Mouse (Mus musculus) limb, embryonic 11.5 days (tissue): ENCODE results near the gene Obsl1. TPM values are rescaled to one million over a fixed set of nuclear protein-coding genes. Genes with fewer than 3 reads are reported as not detected.

Experiments
- ATAC-seq: fragments of 200-750 bp; cut with Nextera tagmentation; 2 replicates; pipeline ENCODE4 v1.8.0; 2017; ENCODE audit warnings: low read depth; ENCODE audit not compliant: insufficient number of reproducible peaks, low FRiP score, low TSS enrichment
- DNase-seq: peaks from one replicate; pipeline ENCODE4 v3.0.0-alpha.2; 2015; ENCODE audit warnings: low spot score
- H3K27ac ChIP-seq: fragments of 300-500 bp; sonication (generic); replicated peaks from 2 replicates; pipeline ENCODE4 v1.5.1; 2014; ENCODE audit warnings: low read depth, mild to moderate bottlenecking, low read length
- H3K27me3 ChIP-seq: fragments of 300-500 bp; sonication (generic); 2 replicates; pipeline ENCODE4 v1.6.1; 2014; ENCODE audit warnings: mild to moderate bottlenecking, low read length, mixed read lengths; ENCODE audit not compliant: control insufficient read depth, insufficient read depth
- H3K36me3 ChIP-seq: fragments of 300-500 bp; sonication (generic); 2 replicates; pipeline ENCODE4 v1.6.1; 2014; ENCODE audit warnings: mild to moderate bottlenecking, low read length, moderate library complexity, mixed read lengths; ENCODE audit not compliant: control insufficient read depth, insufficient read depth
- H3K4me1 ChIP-seq: fragments of 300-500 bp; sonication (generic); 2 replicates; pipeline ENCODE4 v1.6.1; 2014; ENCODE audit warnings: low read length, mixed read lengths; ENCODE audit not compliant: control insufficient read depth, insufficient read depth
- H3K4me2 ChIP-seq: fragments of 300-500 bp; sonication (generic); 2 replicates; pipeline ENCODE4 v1.6.1; 2014; ENCODE audit warnings: low read depth, mild to moderate bottlenecking, moderate library complexity; ENCODE audit not compliant: severe bottlenecking
- H3K4me3 ChIP-seq: fragments of 300-500 bp; sonication (generic); 2 replicates; pipeline ENCODE4 v1.5.1; 2014; ENCODE audit warnings: low read depth, low read length
- H3K9ac ChIP-seq: fragments of 300-500 bp; sonication (generic); 2 replicates; pipeline ENCODE4 v1.6.1; 2014; ENCODE audit warnings: mild to moderate bottlenecking, low read length
- H3K9me3 ChIP-seq: fragments of 300-500 bp; sonication (generic); 2 replicates; pipeline ENCODE4 v1.6.1; 2016; ENCODE audit warnings: low read length; ENCODE audit not compliant: control insufficient read depth
- WGBS: fragments of 180-500 bp; shearing (Covaris S2); extraction: QIAGEN DNeasy Blood & Tissue Kit; methylation state at CpG from one replicate; pipeline ENCODE4 v1.1.7; 2014; 5-methylcytosine and 5-hydroxymethylcytosine counted together
- polyA plus RNA-seq: library from polyadenylated mRNA; unstranded; fragments of >200 nt; fragmentation: Nextera tagmentation; extraction: Ambion mirVana; gene quantifications from 2 replicates; pipeline ENCODE4 v1.2.1, GENCODE M21; 2014

Gene Obsl1
- polyA plus RNA-seq, 1 experiment from 2014 or later, result 67.4 TPM

GRCm38 (mm10) chr1:75450314-75451005 lies 55.8 kb downstream of the Obsl1 start, which contains the start of gene Asic4:
TSS of gene Asic4 (plus strand) at chr1:75450436.
- H3K4me1 ChIP-seq, result peaks cover 71% of the 10 kb centered on the region

GRCm38 (mm10) chr1:75449377-75450135 lies 56.7 kb downstream of the Obsl1 start:
- H3K4me3 ChIP-seq, result no peak overlapping the region; the same call in 1 of the 2 replicates
- peak overlapping the region; percentile 59 for H3K4me2 ChIP-seq
- DNase-seq, result no peak
- under 1% methylated on average over 8 of the region's 8 CpGs for WGBS
- peaks cover 54% of the 10 kb centered on the region for H3K27me3 ChIP-seq
- no peaks in the 10 kb centered on the region for H3K36me3 ChIP-seq
- peaks cover 78% of the 10 kb centered on the region for H3K4me1 ChIP-seq
- ATAC-seq, result no peak
- H3K27ac ChIP-seq, result no peak overlapping the region
- H3K9me3 ChIP-seq, result no peaks in the 10 kb centered on the region
- no peak overlapping the region for H3K9ac ChIP-seq

More at GRCm38 (mm10) chr1:75450314-75451005, 55.8 kb downstream of the Obsl1 start, which contains the start of gene Asic4:
- ATAC-seq, result no peak
- Histone ChIP-seq H3K9ac (peak within 1 kb of the TSS; percentile 40), H3K36me3 (no peaks in the 10 kb centered on the region), H3K27ac (no peak within 1 kb of the TSS), H3K27me3 (peaks cover 48% of the 10 kb centered on the region), H3K4me3 (peak within 1 kb of the TSS; percentile 23), H3K9me3 (no peaks in the 10 kb centered on the region), H3K4me2 (peak within 1 kb of the TSS; percentile 59)
- WGBS, result under 1% methylated on average over 35 of the region's 35 CpGs
- peak; percentile 47 for DNase-seq

GRCm38 (mm10) chr1:75448937-75449336 lies 57.3 kb downstream of the Obsl1 start:
- 0% methylated on average over 14 of the region's 14 CpGs for WGBS
- ATAC-seq (no peak), DNase-seq (no peak)
- H3K4me3 ChIP-seq, result no peak overlapping the region
- peaks cover 77% of the 10 kb centered on the region for H3K4me1 ChIP-seq
- H3K27ac ChIP-seq, result no peak overlapping the region
- H3K9me3 ChIP-seq, result no peaks in the 10 kb centered on the region
- peak overlapping the region; percentile 13; the same call in 1 of the 2 replicates for H3K4me2 ChIP-seq
- H3K36me3 ChIP-seq, result no peaks in the 10 kb centered on the region
- no peak overlapping the region for H3K9ac ChIP-seq
- H3K27me3 ChIP-seq, result peaks cover 55% of the 10 kb centered on the region

GRCm38 (mm10) chr1:75448052-75448431 lies 58.2 kb downstream of the Obsl1 start:
- Histone ChIP-seq H3K9ac (no peak overlapping the region), H3K4me3 (no peak overlapping the region), H3K36me3 (0 out of 2 replicates have a peak, but pooled peaks cover 2% of the 10 kb centered on the region), H3K4me2 (peak overlapping the region; percentile 20), H3K4me1 (peaks cover 79% of the 10 kb centered on the region), H3K9me3 (no peaks in the 10 kb centered on the region), H3K27ac (no peak overlapping the region), H3K27me3 (peaks cover 55% of the 10 kb centered on the region)
- peak; percentile 47 for DNase-seq
- no peak for ATAC-seq
- under 1% methylated on average over 7 of the region's 7 CpGs for WGBS

- Histone ChIP-seq H3K4me2 (peak overlapping the region; percentile 20), H3K9me3 (no peaks in the 10 kb centered on the region), H3K27me3 (peaks cover 54% of the 10 kb centered on the region), H3K9ac (no peak overlapping the region), H3K27ac (no peak overlapping the region), H3K4me1 (peaks cover 75% of the 10 kb centered on the region), H3K36me3 (0 out of 2 replicates have a peak, but pooled peaks cover 2% of the 10 kb centered on the region), H3K4me3 (no peak overlapping the region)
- ATAC-seq (no peak; the same call in 1 of the 2 replicates), DNase-seq (peak; percentile 40)
- 0% methylated on average over 10 of the region's 10 CpGs for WGBS
These were observed 58.8 kb downstream of the Obsl1 start for GRCm38 (mm10) chr1:75447265-75448051.

DNA sequence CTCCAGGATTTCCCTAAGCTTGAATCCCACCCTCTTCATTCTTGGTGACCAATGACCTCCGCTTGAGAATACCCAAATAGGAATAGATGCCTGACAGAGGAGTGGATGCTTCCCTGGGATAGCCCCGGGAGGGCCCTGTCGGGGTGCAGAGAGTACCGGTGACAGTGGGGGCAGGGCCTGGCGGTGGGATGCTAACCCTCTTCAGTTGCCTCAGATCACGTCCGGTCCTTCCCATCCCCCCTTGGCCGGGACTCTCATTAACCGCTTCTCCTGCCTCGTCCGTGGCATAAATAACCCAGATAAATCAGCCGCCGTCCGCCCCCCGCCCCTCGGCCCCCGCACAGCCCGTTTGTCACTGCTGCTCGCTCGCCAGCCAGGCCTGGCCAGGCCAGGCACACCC lies 59.6 kb downstream of the Obsl1 start:
- no peak for ATAC-seq
- H3K4me3 ChIP-seq, result no peak overlapping the region
- H3K27ac ChIP-seq, result no peak overlapping the region
- H3K4me1 ChIP-seq, result peaks cover 75% of the 10 kb centered on the region
- 1% methylated on average over 18 of the region's 20 CpGs for WGBS
- no peak overlapping the region for H3K9ac ChIP-seq
- peak overlapping the region; percentile 27; the same call in 1 of the 2 replicates for H3K4me2 ChIP-seq
- H3K9me3 ChIP-seq, result no peaks in the 10 kb centered on the region
- H3K36me3 ChIP-seq, result 0 out of 2 replicates have a peak, but pooled peaks cover 2% of the 10 kb centered on the region
- H3K27me3 ChIP-seq, result peaks cover 47% of the 10 kb centered on the region
- no peak for DNase-seq

DNA sequence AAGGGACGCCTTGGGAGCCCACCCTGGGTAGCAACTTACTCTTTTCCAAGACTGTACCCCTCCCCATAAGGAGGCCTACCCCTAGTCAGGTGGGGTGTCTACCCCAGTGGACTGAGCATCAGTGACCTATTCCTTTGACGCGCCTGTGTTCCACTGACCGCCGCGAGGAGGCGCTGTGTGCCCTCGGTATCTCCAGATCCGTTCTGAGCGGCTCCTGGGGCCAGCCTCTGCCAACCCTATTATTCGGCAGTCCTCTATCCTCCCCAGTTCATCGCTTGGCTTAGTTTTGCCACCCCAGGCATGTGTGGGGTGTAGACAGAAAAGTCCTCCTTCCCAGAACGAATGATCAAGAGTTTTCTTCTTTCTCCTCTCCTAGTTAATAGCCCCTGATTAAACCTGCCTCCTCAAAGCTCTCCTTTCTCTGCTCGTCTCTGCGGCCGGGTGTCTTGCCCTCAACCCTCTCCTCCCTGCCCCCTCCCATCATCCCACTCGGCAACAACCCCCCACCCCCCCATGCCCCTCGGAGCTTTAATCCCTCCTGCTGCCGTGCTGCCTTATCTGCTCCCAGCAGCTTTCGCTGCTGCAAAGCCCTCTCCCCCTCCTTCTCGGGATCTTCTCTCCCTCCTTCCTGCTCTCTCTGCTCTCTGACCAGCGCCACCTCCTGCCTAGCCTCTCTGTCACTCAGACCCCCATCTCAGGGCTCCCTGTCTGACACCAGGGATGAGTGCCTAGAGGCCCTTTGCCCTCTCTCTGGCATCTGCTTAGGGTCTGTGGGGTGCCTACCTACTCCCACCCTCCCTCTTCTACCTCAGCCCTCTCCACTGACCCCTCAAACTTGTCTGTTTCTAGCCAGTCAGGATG lies 60.3 kb downstream of the Obsl1 start:
- H3K9ac ChIP-seq, result no peak overlapping the region
- H3K36me3 ChIP-seq, result 0 out of 2 replicates have a peak, but pooled peaks cover 2% of the 10 kb centered on the region
- no peak overlapping the region; the same call in 1 of the 2 replicates for H3K4me3 ChIP-seq
- H3K4me1 ChIP-seq, result peaks cover 74% of the 10 kb centered on the region
- H3K27ac ChIP-seq, result no peak overlapping the region
- H3K9me3 ChIP-seq, result no peaks in the 10 kb centered on the region
- DNase-seq (peak; percentile 87), ATAC-seq (peak; percentile 2; the same call in 1 of the 2 replicates)
- WGBS, result under 1% methylated on average over 22 of the region's 22 CpGs
- peaks cover 41% of the 10 kb centered on the region for H3K27me3 ChIP-seq
- H3K4me2 ChIP-seq, result peak overlapping the region; percentile 27; the same call in 1 of the 2 replicates
